Mouse (Mus musculus) v-Abl transformed pro-B cells (cell line): ENCODE measurements around the gene Ubr3.

Experiments used
- in situ Hi-C, 2 experiments: fragments of 400-800 bp; cut with MboI; formaldehyde crosslinking; loops; one replicate each; pipeline ENCODE4 v1.15.1; 2025; ENCODE audit not compliant: unreplicated experiment in 2 of 2

Gene Ubr3

GRCm38 (mm10) chr2:70006492-70006891 is 109.4 kb downstream of the Ubr3 start:
- in situ Hi-C loops, result no loop called here

- in situ Hi-C loops, result no loop called here
These were observed 115.9 kb downstream of the Ubr3 start for GRCm38 (mm10) chr2:70012941-70013340.

- in situ Hi-C loops, result no loop called here
These were observed 121.2 kb downstream of the Ubr3 start for GRCm38 (mm10) chr2:70018236-70018635.

- in situ Hi-C loops, result no loop called here
These were observed 127.4 kb downstream of the Ubr3 start for GRCm38 (mm10) chr2:70024454-70024853.

GRCm38 (mm10) chr2:70025711-70026110 is 128.7 kb downstream of the Ubr3 start:
- in situ Hi-C loops, result no loop called here

GRCm38 (mm10) chr2:70031472-70031871 is 134.4 kb downstream of the Ubr3 start:
- in situ Hi-C loops, result loop anchor here (10.0 kb wide), 3 partner anchors 193 to 523 kb away; partner anchors contain the start of gene Gad1 (in 1 of the 2)

- in situ Hi-C loops, result loop anchor here (5.0 to 10.0 kb wide), 4 partner anchors 92 to 520 kb away; partner anchors contain the start of gene Gad1 (in 1 of the 2)
These were observed 137.8 kb downstream of the Ubr3 start for GRCm38 (mm10) chr2:70034895-70035294.

- in situ Hi-C loops, result loop anchor here (5.0 to 10.0 kb wide), 4 partner anchors 92 to 519 kb away; partner anchors contain the start of gene Gad1 (in 1 of the 2)
These were observed 138.3 kb downstream of the Ubr3 start for GRCm38 (mm10) chr2:70035358-70035757.

- in situ Hi-C loops, result loop anchor here (5.0 to 10.0 kb wide), 4 partner anchors 90 to 518 kb away; partner anchors contain the start of gene Gad1 (in 1 of the 2)
These were observed 140.2 kb downstream of the Ubr3 start for GRCm38 (mm10) chr2:70037221-70037620.

GRCm38 (mm10) chr2:70038752-70039151 is 141.7 kb downstream of the Ubr3 start, which contains the start of gene Myo3b:
TSS of gene Myo3b (plus strand) at chr2:70039126.
- in situ Hi-C loops, result loop anchor here (5.0 to 10.0 kb wide), 4 partner anchors 89 to 516 kb away; partner anchors contain the start of gene Gad1 (in 1 of the 2)

- in situ Hi-C loops, result no loop called here
These were observed 147.4 kb downstream of the Ubr3 start for GRCm38 (mm10) chr2:70044466-70044865.

- in situ Hi-C loops, result no loop called here
These were observed 150.8 kb downstream of the Ubr3 start for GRCm38 (mm10) chr2:70047868-70048267.

GRCm38 (mm10) chr2:70053803-70054202 is 156.8 kb downstream of the Ubr3 start:
- in situ Hi-C loops, result no loop called here

- in situ Hi-C loops, result no loop called here
These were observed 161.2 kb downstream of the Ubr3 start for GRCm38 (mm10) chr2:70058201-70058600.

- in situ Hi-C loops, result no loop called here
These were observed 163.6 kb downstream of the Ubr3 start for GRCm38 (mm10) chr2:70060359-70061345.

- in situ Hi-C loops, result no loop called here
These were observed 168.1 kb downstream of the Ubr3 start for GRCm38 (mm10) chr2:70065116-70065515.

GRCm38 (mm10) chr2:70065729-70066300 is 168.8 kb downstream of the Ubr3 start:
- in situ Hi-C loops, result no loop called here

- in situ Hi-C loops, result no loop called here
These were observed 169.4 kb downstream of the Ubr3 start for GRCm38 (mm10) chr2:70066338-70067022.

GRCm38 (mm10) chr2:70069861-70070260 is 172.8 kb downstream of the Ubr3 start:
- in situ Hi-C loops, result no loop called here
